Comparison of ENCODE assay signal across 14 mouse cellular contexts in genomic region chr6:144815542-144815941, GRCm38 (mm10). TPM values are rescaled to one million over a fixed set of nuclear protein-coding genes. Genes with fewer than 3 reads are reported as not detected.
DNase-seq lines count a peak whose midpoint lies in the region; ATAC-seq lines count a peak whose summit lies in the region.
"Had no signal": no experiment of that assay in that cellular context is flagged by ENCODE, and none has a peak within 500 bp of the region (broad histone marks: within the 10 kb centered on the region; RNA-seq: fewer than 3 reads in every experiment).

No protein-coding gene starts in this region.

- H3K4me2 ChIP-seq in forebrain, embryonic 15.5 days (replicated peaks), result no peak overlapping the region
- no peak overlapping the region for H3K4me2 ChIP-seq in liver, embryonic 11.5 days
- H3K4me2 ChIP-seq in liver, embryonic 12.5 days, result no peak overlapping the region
- H3K4me2 ChIP-seq in midbrain, embryonic 11.5 days, result no peak overlapping the region
- H3K4me2 ChIP-seq in midbrain, embryonic 14.5 days (ENCODE audit: low read length), result no peak overlapping the region
- H3K4me2 ChIP-seq: heart, embryonic 12.5 days; heart, embryonic 15.5 days; hindbrain, embryonic 13.5 days had no signal

- peak; percentile 6 for DNase-seq in forebrain, embryonic 10.5 days (ENCODE audit: extremely low spot score, low spot score)
- peak; percentile 6 for DNase-seq in liver, embryonic 11.5 days (ENCODE audit: low spot score)
- DNase-seq in midbrain, embryonic 11.5 days (ENCODE audit: low spot score, missing footprints), result peak; percentile 76
- no peak for DNase-seq in midbrain, embryonic 14.5 days
- no peak for DNase-seq in spleen, postnatal 14 days (ENCODE audit: low spot score in 2 of 2)
- DNase-seq: cerebellum, adult 11-12 months; gastrocnemius, postnatal 25 days had no signal

- H3K9ac ChIP-seq in forebrain, embryonic 15.5 days (replicated peaks), result no peak overlapping the region
- H3K9ac ChIP-seq in liver, embryonic 11.5 days (ENCODE audit: low read depth, low read length), result no peak overlapping the region
- H3K9ac ChIP-seq in liver, embryonic 12.5 days, result no peak overlapping the region
- H3K9ac ChIP-seq in midbrain, embryonic 11.5 days (ENCODE audit: low read length), result no peak overlapping the region
- H3K9ac ChIP-seq in midbrain, embryonic 14.5 days (replicated peaks; ENCODE audit: low read length), result no peak overlapping the region
- H3K9ac ChIP-seq: heart, embryonic 12.5 days; heart, embryonic 15.5 days; hindbrain, embryonic 13.5 days had no signal

- no peak overlapping the region for H3K27ac ChIP-seq in forebrain, embryonic 10.5 days
- H3K27ac ChIP-seq in forebrain, embryonic 15.5 days (replicated peaks), result no peak overlapping the region
- no peak overlapping the region for H3K27ac ChIP-seq in liver, embryonic 11.5 days (ENCODE audit: low read depth, low read length)
- no peak overlapping the region for H3K27ac ChIP-seq in liver, embryonic 12.5 days
- no peak overlapping the region for H3K27ac ChIP-seq in midbrain, embryonic 11.5 days (ENCODE audit: low read depth, low read length)
- no peak overlapping the region for H3K27ac ChIP-seq in midbrain, embryonic 14.5 days (replicated peaks; ENCODE audit: low read depth, low read length)
- H3K27ac ChIP-seq: heart, embryonic 15.5 days; hindbrain, embryonic 10.5 days; hindbrain, embryonic 13.5 days had no signal

- ATAC-seq in forebrain, embryonic 15.5 days (replicated peaks), result no peak
- no peak for ATAC-seq in liver, embryonic 11.5 days (replicated peaks; ENCODE audit: low FRiP score)
- no peak for ATAC-seq in liver, embryonic 12.5 days
- no peak for ATAC-seq in midbrain, embryonic 11.5 days (ENCODE audit: low FRiP score)
- ATAC-seq in midbrain, embryonic 14.5 days (ENCODE audit: low FRiP score, low TSS enrichment), result no peak
- ATAC-seq: activated CD4-positive, CD25-positive, alpha-beta regulatory T cell, adult 4 months had no signal

- H3K4me3 ChIP-seq in forebrain, embryonic 10.5 days, result no peak overlapping the region
- no peak overlapping the region for H3K4me3 ChIP-seq in forebrain, embryonic 15.5 days
- H3K4me3 ChIP-seq in liver, embryonic 11.5 days (ENCODE audit: low read depth, low read length), result no peak overlapping the region
- no peak overlapping the region for H3K4me3 ChIP-seq in liver, embryonic 12.5 days
- no peak overlapping the region for H3K4me3 ChIP-seq in midbrain, embryonic 11.5 days (ENCODE audit: low read depth, low read length)
- no peak overlapping the region for H3K4me3 ChIP-seq in midbrain, embryonic 14.5 days (replicated peaks; ENCODE audit: low read depth, low read length)
- H3K4me3 ChIP-seq: heart, embryonic 12.5 days; heart, embryonic 15.5 days; hindbrain, embryonic 10.5 days; hindbrain, embryonic 13.5 days had no signal

- 90% methylated on average over 5 of the region's 5 CpGs for WGBS in forebrain, embryonic 10.5 days
- WGBS in forebrain, embryonic 15.5 days, result 77% methylated on average over 5 of the region's 5 CpGs
- 57% methylated on average over 5 of the region's 5 CpGs for WGBS in liver, embryonic 11.5 days
- whole genome bisulfite sequencing in liver, embryonic 12.5 days (ENCODE audit: insufficient replicate concordance), result 60% methylated on average over 5 of the region's 5 CpGs
- 85% methylated on average over 5 of the region's 5 CpGs for WGBS in midbrain, embryonic 11.5 days
- WGBS in midbrain, embryonic 14.5 days, result 90% methylated on average over 5 of the region's 5 CpGs

- H3K4me1 ChIP-seq in forebrain, embryonic 10.5 days, result peaks cover 14% of the 10 kb centered on the region
- peaks cover 14% of the 10 kb centered on the region; the same call in 1 of the 2 replicates for H3K4me1 ChIP-seq in forebrain, embryonic 15.5 days
- no peaks in the 10 kb centered on the region; the same call in 1 of the 2 replicates for H3K4me1 ChIP-seq in liver, embryonic 11.5 days (replicated peaks; ENCODE audit: control insufficient read depth, insufficient read depth, low read length)
- H3K4me1 ChIP-seq in liver, embryonic 12.5 days, result peaks cover 7% of the 10 kb centered on the region
- peaks cover 4% of the 10 kb centered on the region; the same call in 1 of the 2 replicates for H3K4me1 ChIP-seq in midbrain, embryonic 11.5 days (ENCODE audit: control insufficient read depth, insufficient read depth, low read length)
- no peaks in the 10 kb centered on the region for H3K4me1 ChIP-seq in midbrain, embryonic 14.5 days (ENCODE audit: control insufficient read depth, insufficient read depth, low read length)
- H3K4me1 ChIP-seq: heart, embryonic 12.5 days; heart, embryonic 15.5 days had no signal

- H3K36me3 ChIP-seq in forebrain, embryonic 10.5 days (replicated peaks), result no peaks in the 10 kb centered on the region
- H3K36me3 ChIP-seq in forebrain, embryonic 15.5 days, result no peaks in the 10 kb centered on the region
- no peaks in the 10 kb centered on the region for H3K36me3 ChIP-seq in liver, embryonic 11.5 days (ENCODE audit: control insufficient read depth, insufficient read depth, low read length)
- no peaks in the 10 kb centered on the region for H3K36me3 ChIP-seq in liver, embryonic 12.5 days
- no peaks in the 10 kb centered on the region for H3K36me3 ChIP-seq in midbrain, embryonic 11.5 days (ENCODE audit: control insufficient read depth, insufficient read depth, low read length)
- H3K36me3 ChIP-seq in midbrain, embryonic 14.5 days (ENCODE audit: control insufficient read depth, insufficient read depth, low read length), result no peaks in the 10 kb centered on the region
- H3K36me3 ChIP-seq: heart, embryonic 12.5 days; heart, embryonic 15.5 days; hindbrain, embryonic 10.5 days; hindbrain, embryonic 13.5 days had no signal

- H3K27me3 ChIP-seq in forebrain, embryonic 10.5 days (ENCODE audit: poor library complexity, severe bottlenecking), result no peaks in the 10 kb centered on the region
- no peaks in the 10 kb centered on the region for H3K27me3 ChIP-seq in forebrain, embryonic 15.5 days
- no peaks in the 10 kb centered on the region for H3K27me3 ChIP-seq in liver, embryonic 11.5 days (replicated peaks; ENCODE audit: control insufficient read depth, insufficient read depth, low read length)
- H3K27me3 ChIP-seq in liver, embryonic 12.5 days (replicated peaks), result no peaks in the 10 kb centered on the region
- H3K27me3 ChIP-seq in midbrain, embryonic 11.5 days (ENCODE audit: control insufficient read depth, insufficient read depth, low read length), result no peaks in the 10 kb centered on the region
- H3K27me3 ChIP-seq in midbrain, embryonic 14.5 days (ENCODE audit: control insufficient read depth, insufficient read depth, low read length), result no peaks in the 10 kb centered on the region
- H3K27me3 ChIP-seq: heart, embryonic 12.5 days; heart, embryonic 15.5 days had no signal

- no peaks in the 10 kb centered on the region for H3K9me3 ChIP-seq in forebrain, embryonic 10.5 days
- no peaks in the 10 kb centered on the region for H3K9me3 ChIP-seq in forebrain, embryonic 15.5 days
- no peaks in the 10 kb centered on the region for H3K9me3 ChIP-seq in liver, embryonic 11.5 days (ENCODE audit: control insufficient read depth, low read length)
- H3K9me3 ChIP-seq in liver, embryonic 12.5 days (replicated peaks), result no peaks in the 10 kb centered on the region
- H3K9me3 ChIP-seq in midbrain, embryonic 11.5 days (ENCODE audit: control insufficient read depth, low read length), result no peaks in the 10 kb centered on the region
- no peaks in the 10 kb centered on the region for H3K9me3 ChIP-seq in midbrain, embryonic 14.5 days (ENCODE audit: control insufficient read depth, low read length)
- H3K9me3 ChIP-seq: heart, embryonic 12.5 days; heart, embryonic 15.5 days; hindbrain, embryonic 10.5 days; hindbrain, embryonic 13.5 days had no signal

RNA-seq across cellular contexts. Expression of gene Sox5, which starts 33.8 kb away (rescaled TPM):
- polyA plus RNA-seq in forebrain, embryonic 10.5 days (2016; fragmentation: Nextera tagmentation; extraction: Ambion mirVana), result 66.2 and 67.3 TPM in 2 replicates
- polyA plus RNA-seq in forebrain, embryonic 15.5 days (2015; fragmentation: Nextera tagmentation; extraction: Ambion mirVana), result 239 and 259 TPM in 2 replicates
- 7.9 and 10.6 TPM in 2 replicates for polyA plus RNA-seq in liver, embryonic 11.5 days (2014; fragmentation: Nextera tagmentation; extraction: Ambion mirVana)
- polyA plus RNA-seq in liver, embryonic 12.5 days (2016; fragmentation: Nextera tagmentation; extraction: Ambion mirVana), result 5.9 and 6.2 TPM in 2 replicates
- 23.0 and 28.9 TPM in 2 replicates for polyA plus RNA-seq in midbrain, embryonic 11.5 days (2014; fragmentation: Nextera tagmentation; extraction: Ambion mirVana)
- polyA plus RNA-seq in midbrain, embryonic 14.5 days (2014; fragmentation: Nextera tagmentation; extraction: Ambion mirVana), result 24.5 and 29.7 TPM in 2 replicates

Comparison
In these comparisons a context has a peak if more than half of its experiments do, and no peak if none do; other contexts are left out.
1. DNase-seq: peak in forebrain, embryonic 10.5 days (single experiment), liver, embryonic 11.5 days (single experiment) and midbrain, embryonic 11.5 days (single experiment); none in midbrain, embryonic 14.5 days (single experiment) and spleen, postnatal 14 days (0 of 2).